Mouse (Mus musculus) fat pad, adult 2 months (tissue): ENCODE results near the gene Csf3.
"Not testable (repeated sequence)": the region's sequence is repeated elsewhere in the genome, so short reads cannot be mapped to it uniquely, and the experiment has no call there.

Experiments used
- DNase-seq: peaks from one replicate; pipeline ENCODE4 v3.0.0-alpha.2; 2011; ENCODE audit warnings: low read depth, low spot score; ENCODE audit errors: extremely low read depth

The Csf3 gene

DNA sequence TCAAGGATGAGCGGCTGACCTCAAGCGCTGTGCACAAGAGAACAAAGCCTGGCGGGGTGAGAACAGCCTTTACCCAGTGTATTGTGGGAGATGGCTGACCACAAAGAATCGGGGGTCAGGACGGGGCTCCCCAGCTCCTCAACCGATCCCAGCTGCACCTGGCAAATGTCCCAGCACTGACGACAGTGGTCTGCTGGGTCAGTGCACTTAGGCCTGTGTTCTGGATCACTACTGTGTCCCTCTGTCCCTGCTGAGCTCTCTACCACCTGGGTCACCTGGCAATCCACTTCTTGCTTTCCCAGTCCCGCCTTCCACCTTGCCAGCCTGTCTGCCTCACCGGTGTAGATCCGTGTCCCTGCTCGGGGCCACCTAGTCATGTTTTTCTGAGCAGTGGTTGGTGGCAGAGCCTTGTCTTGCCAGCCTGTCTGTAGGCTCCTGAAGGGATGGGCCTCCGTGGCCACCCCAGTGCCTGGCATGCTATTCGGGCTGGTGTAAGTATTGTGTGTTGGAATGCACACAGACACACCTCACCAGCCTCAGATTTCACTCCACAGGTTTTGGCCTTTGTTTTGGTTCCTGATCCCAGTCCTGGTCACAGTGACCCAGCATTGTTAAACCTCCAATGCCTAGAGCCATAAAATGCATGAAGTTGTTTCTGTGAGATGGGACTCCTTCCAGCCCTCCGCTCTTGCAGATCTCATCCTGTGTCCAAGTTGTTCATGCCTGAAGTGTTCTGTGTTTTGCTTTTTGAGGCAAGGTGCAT lies 4.4 kb upstream of the Csf3 start:
- DNase-seq = peak; percentile 64

DNA sequence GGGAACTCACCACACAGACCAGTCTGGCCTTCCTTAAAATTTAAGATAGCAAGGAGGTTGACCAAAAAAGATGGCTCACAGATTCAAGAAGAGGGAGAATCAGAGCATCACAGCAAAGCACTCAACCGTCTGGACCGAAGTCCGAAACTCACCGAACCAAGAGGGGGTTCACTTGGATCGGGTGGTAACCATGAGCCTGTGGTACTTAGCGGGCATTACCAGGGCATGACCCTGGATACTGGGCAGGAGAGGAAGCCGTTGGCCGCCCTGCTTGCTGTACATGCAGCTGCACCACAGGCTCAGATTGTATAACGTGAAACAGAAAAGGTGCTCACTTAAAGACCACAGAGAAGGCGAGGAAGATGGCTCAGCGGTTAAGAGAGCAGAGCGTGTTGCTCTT lies 3.8 kb upstream of the Csf3 start:
- no peak for DNase-seq

DNA sequence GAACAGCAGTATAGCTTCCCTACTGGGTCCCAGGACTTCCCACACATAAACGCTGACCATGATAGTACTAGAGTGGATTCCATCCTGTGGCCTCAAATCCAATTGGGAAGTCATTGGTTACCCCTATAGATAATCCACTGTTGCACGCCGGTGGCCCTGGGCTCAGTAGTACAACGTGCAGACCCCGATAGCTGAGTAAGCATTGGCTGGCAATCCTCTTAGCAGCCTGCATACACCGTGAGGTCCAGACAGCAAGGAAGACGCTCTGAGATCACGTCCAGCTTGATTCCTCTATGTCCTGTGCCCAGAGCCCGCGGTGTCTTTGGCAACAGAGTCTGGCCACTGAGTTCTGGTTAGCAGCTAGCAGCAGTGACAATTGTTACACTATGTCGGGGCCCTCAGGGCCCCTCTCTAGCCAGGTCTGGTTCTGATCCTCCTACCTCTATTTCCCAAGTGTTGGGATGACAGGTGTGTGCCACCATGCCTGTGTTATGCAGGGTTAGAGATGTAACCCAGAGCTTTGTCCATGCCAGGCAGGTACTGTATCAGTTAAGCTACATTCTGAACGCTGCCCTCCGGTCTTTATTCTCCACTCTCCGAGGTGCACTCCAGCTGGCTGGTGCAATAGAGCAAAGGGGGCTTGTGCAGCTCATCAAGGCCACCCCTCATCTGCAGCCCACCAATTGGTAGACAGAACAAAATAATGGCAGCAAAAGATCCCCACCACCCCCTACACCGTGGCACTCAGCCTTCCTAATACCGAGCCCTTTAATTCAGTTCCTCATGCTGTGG lies 2.0 kb upstream of the Csf3 start:
- DNase-seq = no peak

DNA sequence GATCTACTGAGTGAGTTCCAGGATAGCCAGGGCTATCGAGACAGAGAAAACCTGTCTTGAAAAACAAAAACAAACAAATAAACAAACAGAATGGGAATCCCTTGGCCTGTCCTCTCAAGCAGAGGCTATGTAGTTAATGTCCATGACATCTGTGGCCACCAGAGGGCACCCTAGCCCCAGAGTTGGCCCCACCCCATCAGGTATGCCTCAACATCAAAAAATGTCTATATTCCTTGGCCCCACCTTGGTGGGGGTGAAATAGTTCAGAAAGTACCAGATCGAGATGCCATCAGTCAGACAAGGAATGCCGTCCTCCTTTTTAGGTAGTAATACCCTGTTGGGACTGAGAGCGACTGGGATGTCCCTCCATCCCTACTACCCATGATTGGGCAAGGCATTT lies 1.2 kb upstream of the Csf3 start:
- no peak for DNase-seq

DNA sequence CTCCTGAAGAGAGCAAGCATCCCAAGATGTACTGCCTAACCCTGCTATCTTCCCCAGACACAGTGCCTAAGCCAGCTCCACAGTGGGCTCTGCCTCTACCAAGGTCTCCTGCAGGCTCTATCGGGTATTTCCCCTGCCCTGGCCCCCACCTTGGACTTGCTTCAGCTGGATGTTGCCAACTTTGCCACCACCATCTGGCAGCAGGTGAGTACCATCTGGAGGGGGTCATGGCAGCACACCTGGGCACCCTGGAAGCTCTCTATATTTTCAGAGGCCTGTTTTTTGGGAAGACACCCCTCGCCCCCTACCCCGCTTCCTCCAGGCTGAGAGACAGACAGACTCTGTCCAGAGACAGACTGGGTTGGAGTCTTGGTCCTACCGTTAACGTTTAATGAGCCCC lies 1.3 kb downstream of the Csf3 start:
- DNase-seq = no peak

DNA sequence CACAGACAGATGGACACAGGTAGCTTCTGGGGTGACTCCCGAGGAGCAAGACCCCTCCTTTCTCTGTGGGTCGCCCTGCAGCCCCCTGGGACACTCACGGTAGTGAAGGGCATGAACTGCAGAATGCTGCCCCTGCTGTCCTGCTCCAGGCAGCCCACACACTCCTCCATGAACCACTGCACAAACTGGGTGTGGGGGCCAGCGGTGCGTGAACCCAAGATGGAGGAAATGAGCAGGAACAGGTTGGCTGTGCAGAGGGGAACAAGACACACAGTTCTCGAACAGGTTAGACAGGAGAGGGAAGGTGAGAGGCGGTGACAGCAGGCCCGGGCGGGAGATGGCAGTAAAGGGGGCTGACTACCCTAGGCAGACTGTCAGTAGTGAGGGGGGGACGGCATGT lies 4.0 kb downstream of the Csf3 start:
- no peak for DNase-seq

DNA sequence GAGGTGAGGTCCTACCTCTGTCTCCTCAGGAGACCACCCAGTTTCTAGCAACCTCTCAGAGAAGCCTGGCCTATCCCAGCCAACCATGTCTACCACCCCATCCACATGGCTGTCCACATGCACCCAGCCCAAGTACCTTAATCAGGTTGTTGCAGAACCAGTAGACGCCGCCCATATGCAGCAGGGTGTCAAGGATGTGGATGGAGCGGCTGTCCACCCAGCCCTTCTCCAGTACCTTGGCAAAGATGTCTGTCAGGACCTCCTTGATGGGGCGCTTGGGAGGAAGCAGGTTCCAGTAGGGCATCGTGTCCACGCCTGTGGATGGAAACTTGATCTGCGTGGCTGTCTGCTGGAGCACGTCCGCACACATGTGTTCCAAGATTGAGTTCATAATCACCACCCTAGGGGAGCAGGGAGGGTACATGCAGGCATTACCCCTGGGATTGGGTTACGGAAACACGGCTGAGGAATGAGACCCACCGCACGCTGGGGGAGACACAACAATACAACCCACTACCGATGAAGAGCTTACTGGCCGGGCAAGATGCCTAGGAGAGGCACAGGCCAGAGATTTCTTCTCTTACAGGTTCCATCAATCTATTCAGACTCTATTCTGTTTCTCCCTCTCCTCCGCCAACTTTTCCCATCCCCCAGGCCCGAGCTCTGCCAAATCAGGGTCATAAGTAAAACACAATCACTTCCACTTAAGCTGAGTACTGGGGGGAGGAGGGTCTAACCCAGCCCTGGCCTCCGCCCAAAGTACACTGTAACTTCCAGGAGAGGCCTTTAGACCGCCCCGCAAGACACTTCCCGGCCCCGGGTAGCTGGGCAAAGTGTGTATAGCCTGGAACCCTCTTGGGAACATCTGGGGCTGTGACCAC lies 6.6 kb downstream of the Csf3 start:
- no peak for DNase-seq

DNA sequence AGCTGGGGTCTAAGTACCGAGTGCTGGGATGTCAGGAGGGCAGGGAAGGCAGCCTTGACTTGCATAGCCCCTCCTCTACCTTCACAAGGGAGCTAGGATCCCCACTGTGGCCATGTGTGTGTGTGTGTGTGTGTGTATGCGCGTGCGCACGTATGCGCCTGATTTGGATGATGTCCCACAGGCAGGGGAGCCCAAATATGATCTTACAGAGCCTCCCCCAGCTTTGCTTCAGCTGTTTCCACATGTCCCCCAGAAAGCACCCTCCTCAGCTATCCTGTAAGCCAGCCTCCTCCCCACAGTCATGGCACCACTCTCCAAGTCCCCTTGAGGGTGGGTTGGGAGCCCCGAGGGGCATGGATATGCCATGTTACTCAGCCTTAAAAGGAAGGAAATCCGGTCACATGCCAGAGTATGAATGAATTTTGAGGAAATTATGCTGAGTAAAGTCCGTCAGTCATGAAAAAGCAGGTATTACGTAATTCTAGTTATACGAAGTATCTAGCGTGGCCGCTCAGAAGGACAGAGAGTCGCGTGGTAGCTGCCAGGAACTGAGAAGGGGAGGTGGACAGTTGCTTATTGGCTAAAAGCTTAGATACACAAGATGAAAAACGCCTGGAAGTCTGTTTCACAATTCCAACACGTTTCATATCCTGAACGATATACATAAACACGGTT lies 7.4 kb downstream of the Csf3 start:
- no peak for DNase-seq

DNA sequence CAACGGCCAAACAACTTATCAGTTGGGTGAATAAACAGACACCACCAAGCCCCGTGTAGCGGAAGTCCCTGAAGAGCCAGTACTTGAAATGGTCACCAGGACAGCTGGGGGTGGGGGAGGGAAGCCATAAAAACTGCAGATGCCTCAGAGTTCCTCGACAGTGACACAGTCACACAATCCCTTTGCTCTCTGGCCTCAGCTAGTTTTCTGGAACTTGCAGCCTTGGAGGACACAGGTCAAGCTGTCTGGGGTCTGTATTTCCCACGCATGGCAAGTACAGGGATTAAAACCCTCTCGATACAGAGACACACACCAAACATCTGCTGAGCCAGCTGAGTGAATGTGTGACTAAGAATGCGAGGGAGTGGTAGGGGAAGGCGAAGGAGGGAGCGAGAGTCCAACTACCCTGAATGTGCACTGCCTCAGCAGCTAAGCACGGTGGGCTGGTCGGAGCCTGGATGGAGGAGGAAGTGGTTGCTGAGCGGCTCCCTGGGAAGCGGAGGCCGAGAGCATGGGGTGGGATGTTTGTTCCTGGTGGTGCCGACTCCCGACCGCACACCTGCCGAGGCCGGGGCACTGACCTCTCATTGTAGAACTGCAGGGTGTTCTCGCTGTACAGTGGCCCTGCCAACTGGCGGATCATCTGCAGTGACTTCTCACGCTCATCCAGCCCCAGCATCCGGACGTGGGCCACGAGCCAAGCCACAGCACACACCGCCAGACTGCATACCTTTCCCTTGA lies 8.1 kb downstream of the Csf3 start:
- peak; percentile 30 for DNase-seq

DNA sequence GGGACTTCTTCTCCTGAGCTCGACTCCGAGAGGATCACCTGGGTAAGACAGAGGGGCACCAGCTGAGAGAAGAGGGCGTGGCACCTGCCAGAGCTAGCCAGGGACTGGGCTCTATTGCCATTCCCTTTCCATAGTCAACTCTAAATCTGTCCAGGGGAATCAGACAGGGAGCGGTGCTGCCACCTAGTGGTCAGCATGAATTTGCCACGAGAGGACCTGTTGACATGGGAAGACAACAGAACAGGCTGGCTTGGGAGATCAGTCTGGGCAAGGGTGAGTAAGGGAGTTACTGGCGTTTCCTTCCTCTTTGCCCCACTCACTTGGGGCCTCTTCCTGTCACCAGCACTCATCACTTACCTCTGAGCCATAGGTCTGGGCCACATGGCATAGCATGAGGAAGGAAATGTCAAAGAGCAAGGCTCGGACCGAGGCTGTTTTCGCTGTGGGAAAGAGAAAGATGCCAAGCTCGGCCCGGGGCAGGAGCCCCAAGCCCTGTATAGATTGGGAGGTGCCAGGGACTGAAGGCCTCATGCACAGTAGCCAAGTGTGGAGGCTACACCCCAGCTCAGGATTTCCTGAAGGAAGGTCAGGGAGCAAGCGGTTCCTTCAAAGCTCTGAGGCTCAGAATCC lies 9.5 kb downstream of the Csf3 start:
- no peak for DNase-seq

DNA sequence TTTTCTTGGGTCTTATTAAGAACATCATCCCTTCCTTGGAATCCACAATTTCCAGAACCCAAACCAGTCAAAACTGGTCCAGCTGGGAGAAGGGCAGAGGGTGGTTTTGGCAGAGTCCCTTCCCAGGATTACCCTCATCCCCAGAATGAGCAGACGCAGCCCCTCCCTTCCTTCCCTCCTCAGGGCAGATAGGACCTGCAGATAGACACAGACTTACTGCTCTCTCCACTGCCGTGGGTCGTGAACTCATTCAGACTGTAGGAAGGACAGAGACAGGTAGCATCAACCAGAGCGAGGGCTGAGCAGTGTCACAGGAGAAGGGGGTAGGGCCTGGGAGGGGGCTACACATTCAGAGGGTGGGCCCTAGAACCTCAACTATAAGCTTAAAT lies 10.0 kb downstream of the Csf3 start:
- no peak for DNase-seq

DNA sequence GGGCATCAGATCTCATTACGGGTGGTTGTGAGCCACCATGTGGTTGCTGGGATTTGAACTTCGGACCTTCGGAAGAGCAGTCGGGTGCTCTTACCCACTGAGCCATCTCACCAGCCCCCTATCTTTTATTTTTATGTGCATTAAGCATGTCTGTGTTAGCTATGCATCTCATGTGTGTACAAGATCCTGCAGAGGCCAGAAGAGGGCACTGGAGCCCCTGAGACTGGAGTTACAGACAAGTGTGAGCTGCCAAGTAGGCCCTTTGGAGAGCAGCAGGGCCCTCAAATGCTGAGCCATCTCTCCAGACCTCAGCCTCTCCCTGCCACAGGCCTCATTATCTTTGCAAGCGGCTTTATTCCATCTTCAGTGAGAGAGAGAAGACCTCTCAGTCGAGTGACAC lies 10.9 kb downstream of the Csf3 start:
- DNase-seq = not testable (repeated sequence)

DNA sequence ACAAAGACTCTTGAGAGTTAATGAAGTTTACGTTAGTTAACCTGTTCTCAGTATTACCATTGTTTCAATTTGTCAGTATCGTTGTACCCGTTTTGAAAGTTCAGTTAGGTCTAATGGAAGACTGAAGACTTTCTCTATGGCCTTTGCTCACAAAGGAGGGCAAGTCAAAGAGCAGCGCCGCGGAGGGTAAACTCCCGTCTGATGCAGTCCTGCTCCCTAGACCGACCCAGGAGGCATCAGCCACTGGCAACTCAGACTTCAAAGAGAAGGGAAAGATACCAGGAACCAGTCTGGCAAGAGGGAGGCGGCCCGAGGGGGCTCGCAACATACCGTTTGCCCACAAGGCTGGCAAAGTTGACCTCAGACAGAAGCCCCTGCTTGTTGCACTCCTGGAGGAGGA lies 12.6 kb downstream of the Csf3 start:
- no peak for DNase-seq

DNA sequence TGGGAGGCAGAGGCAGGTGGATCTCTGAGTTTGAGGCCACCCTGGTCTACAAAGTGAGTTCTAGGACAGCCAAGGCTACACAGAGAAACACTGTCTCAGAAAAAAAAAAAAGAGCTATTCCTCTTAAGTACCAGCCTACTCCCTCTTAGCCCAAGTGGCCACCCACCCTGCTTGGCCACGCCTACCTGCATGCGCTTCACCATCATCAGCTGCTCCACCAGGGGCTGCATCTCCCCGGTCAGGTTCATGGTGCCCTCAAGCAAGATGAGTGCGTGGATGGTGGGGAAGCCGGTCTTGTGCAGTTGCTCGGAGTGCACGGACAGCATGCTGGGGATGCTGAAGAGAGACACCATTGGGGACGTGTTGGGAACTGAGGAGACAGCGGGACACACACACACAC lies 14.9 kb downstream of the Csf3 start:
- no peak for DNase-seq

DNA sequence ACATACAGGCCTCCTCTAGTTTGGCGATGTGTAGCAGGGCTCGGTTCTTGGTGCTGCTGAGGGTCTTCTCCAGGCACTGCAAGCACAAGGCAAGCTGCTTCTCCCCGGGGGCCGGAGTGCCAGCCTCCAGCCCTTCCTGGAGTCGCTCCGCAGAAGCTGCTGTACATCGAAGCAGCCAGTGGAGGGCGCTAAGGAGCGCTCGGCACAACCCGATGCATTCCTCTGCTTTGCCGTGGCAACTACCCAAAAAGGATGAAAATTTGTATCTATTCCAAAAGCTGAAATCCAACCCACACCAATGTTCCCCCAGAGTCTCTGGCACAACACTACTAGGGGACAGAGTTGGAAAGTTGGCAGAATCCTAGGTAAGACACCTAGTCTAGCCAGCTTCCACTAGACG lies 16.8 kb downstream of the Csf3 start:
- DNase-seq = no peak

DNA sequence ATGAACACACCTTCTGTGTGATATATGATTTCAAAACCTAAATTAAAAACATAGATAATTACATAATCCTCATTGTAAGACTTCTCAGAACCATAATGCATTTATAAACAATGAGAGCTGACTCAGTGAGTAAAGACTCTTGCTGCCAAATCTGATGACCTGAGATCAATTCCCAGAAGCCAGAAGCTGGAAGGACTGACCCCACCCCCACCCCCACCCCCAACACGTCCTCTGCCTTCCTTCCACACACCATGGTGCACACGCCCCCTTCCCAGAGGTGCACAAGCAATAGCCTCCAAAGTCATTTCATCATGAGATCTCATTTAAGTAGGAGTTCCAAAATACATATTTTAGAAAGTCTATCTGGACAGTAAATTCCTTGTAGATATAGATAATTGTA lies 19.7 kb downstream of the Csf3 start:
- DNase-seq = no peak

DNA sequence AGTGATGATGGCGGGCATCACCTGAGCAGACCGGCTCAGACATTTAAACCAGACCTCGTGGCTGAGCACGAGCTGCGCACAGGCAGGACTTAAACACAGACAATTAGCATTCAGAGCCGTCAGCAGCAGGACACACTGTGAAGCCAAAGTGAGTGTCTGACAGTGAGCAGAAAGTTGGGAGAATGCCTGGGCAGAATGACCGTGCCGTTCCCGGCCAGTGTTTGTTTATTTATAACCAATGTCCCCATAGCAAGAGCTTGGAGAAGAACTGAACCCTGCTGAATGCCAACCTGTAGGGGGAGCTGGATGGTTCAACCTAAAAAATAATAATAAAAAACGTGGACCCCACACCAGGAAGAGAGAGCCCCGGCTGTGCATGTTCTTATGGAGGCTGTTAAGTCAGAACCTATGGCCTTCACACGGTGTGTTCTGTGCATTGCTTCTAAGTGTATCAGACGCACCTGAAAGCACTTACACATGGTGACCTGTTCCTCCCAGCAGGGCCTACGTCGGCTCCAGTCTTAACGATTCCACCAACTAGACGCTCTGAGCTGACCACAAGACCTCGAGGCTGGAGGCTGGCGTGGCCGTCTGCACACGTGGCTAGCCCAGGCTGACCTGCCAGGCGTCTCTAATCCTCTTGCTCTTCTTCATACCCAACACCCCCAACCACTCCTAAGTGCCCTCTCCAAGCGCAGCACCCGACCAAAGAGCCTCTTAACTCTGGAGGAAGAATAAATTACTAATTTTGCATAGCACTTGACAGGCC lies 20.6 kb downstream of the Csf3 start:
- DNase-seq = no peak

DNA sequence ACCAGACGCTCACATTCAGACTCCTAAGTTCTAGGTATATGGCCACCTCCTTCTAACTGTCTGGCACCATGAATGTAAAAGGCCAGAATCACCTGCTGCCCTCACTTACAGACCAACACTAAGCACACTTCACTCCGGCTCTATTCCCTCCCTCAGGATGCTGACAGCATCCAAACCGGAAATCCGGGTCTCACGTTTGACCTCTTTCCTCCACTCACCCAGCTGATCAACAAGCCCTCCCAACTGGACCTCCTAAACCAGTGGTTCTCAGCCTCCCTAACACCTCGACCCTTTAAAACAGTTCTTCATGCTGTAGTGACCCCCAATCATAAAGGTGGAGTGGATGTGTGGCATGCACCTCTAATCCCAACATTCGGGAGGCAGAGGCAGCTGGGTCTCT lies 22.0 kb downstream of the Csf3 start:
- DNase-seq = no peak

DNA sequence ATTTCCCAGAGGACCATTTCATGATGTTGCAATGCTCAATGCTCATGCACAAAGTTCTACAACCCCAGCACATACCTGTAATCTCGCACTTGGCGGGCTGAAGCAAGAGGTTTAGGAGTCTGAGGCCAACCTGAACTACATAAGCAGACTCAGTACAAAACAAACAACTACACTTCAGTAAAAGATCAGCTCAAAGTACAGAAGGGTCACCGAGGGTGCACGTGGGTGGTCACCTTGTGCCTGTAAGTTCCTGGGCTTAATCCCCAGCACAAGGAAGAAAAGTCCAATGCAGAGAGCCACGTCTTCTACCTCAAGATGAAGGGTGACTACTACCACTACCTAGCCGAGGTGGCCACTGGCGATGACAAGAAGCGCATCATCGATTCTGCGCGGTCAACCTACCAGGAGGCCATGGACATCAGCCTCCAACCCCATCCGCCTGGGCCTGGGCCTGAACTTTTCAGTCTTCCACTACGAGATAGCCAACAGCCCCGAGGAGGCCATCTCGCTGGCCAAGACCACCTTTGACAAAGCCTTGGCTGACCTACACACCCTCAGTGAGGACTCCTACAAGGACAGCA lies 25.0 kb downstream of the Csf3 start:
- DNase-seq = no peak
